Mouse (Mus musculus) kidney, embryonic 14.5 days (tissue): ENCODE data around the gene Gpkow. TPM values are rescaled to one million over a fixed set of nuclear protein-coding genes. Genes with fewer than 3 reads are reported as not detected.

Experiments
- ATAC-seq: fragments of 200-750 bp; cut with Nextera tagmentation; 2 replicates; pipeline ENCODE4 v1.8.0; 2017; ENCODE audit warnings: moderate number of reproducible peaks, mild to moderate bottlenecking, moderate TSS enrichment, moderate library complexity; ENCODE audit not compliant: low FRiP score, low TSS enrichment
- H3K27ac ChIP-seq: fragments of 300-500 bp; sonication (generic); 2 replicates; pipeline ENCODE4 v1.5.1; 2014; ENCODE audit warnings: low read depth, mild to moderate bottlenecking, low read length, moderate library complexity, mixed read lengths
- H3K27me3 ChIP-seq: fragments of 300-500 bp; sonication (generic); 2 replicates; pipeline ENCODE4 v1.6.1; 2014; ENCODE audit warnings: mild to moderate bottlenecking, low read length; ENCODE audit not compliant: control insufficient read depth, insufficient read depth
- H3K36me3 ChIP-seq: fragments of 300-500 bp; sonication (generic); 2 replicates; pipeline ENCODE4 v1.6.1; 2014; ENCODE audit warnings: low read length, mixed read lengths; ENCODE audit not compliant: control insufficient read depth, insufficient read depth
- H3K4me1 ChIP-seq: fragments of 300-500 bp; sonication (generic); 2 replicates; pipeline ENCODE4 v1.6.1; 2014; ENCODE audit warnings: low read length, mixed read lengths; ENCODE audit not compliant: control insufficient read depth, insufficient read depth
- H3K4me2 ChIP-seq: fragments of 300-500 bp; sonication (generic); replicated peaks from 2 replicates; pipeline ENCODE4 v1.6.1; 2014; ENCODE audit warnings: low read depth, mild to moderate bottlenecking, low read length
- H3K4me3 ChIP-seq: fragments of 300-500 bp; sonication (generic); 2 replicates; pipeline ENCODE4 v1.5.1; 2014; ENCODE audit warnings: mild to moderate bottlenecking, low read length
- H3K9ac ChIP-seq: fragments of 300-500 bp; sonication (generic); 2 replicates; pipeline ENCODE4 v1.6.1; 2014; ENCODE audit warnings: low read depth, mild to moderate bottlenecking, low read length, moderate library complexity
- H3K9me3 ChIP-seq: fragments of 300-500 bp; sonication (generic); 2 replicates; pipeline ENCODE4 v1.6.1; 2016; ENCODE audit warnings: low read length; ENCODE audit not compliant: control insufficient read depth
- WGBS: fragments of 180-500 bp; shearing (Covaris S2); extraction: QIAGEN DNeasy Blood & Tissue Kit; methylation state at CpG from one replicate; pipeline ENCODE4 v1.1.7; 2014; 5-methylcytosine and 5-hydroxymethylcytosine counted together
- polyA plus RNA-seq: library from polyadenylated mRNA; unstranded; fragments of >200 nt; fragmentation: Nextera tagmentation; extraction: Ambion mirVana; gene quantifications from 2 replicates; pipeline ENCODE4 v1.2.1, GENCODE M21; 2014

Gpkow gene
- polyA plus RNA-seq, 1 experiment from 2014 or later: 47.4 TPM

DNA sequence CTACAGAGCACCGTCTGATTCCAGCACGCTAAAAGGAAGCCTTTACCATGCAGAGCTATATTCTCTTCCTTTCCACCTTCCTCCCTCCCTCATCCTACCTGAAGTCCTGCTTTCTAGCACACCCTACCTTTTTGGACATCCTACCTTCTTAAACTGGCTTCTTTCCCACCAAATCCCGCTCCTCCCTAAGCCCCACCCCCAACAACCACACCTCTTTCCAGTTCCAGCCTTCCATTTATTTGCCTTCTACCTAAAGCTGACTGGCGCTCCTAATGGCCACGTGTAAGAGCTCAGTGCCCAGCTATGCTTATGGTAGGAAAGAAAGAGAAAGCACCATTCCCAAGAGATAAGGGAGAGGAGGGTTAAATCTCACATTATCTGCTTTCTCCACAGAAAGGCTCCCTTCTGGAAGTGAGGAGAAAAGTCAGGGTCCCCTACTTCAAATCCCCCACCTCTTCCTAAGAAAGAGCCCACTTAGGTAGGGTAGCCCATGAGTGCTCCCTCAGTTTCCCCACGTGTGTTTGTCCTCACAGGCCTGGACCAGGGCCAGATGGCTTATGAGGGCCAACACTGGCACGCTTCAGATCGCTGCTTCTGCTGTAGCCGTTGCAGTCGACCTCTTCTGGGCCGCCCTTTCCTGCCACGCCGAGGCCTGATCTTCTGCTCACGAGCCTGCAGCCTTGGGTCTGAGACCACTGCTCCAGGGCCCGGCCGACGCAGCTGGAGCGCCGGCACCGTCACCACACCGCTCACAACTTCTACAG lies 31.0 kb upstream of the Gpkow start:
- Histone ChIP-seq H3K9me3 (no peaks in the 10 kb centered on the region), H3K36me3 (peaks cover 13% of the 10 kb centered on the region; the same call in 1 of the 2 replicates), H3K27ac (no peak overlapping the region), H3K4me3 (no peak overlapping the region), H3K9ac (no peak overlapping the region), H3K4me1 (no peaks in the 10 kb centered on the region), H3K4me2 (no peak overlapping the region), H3K27me3 (no peaks in the 10 kb centered on the region)
- WGBS: 74% methylated on average over 21 of the region's 21 CpGs
- no peak for ATAC-seq

DNA sequence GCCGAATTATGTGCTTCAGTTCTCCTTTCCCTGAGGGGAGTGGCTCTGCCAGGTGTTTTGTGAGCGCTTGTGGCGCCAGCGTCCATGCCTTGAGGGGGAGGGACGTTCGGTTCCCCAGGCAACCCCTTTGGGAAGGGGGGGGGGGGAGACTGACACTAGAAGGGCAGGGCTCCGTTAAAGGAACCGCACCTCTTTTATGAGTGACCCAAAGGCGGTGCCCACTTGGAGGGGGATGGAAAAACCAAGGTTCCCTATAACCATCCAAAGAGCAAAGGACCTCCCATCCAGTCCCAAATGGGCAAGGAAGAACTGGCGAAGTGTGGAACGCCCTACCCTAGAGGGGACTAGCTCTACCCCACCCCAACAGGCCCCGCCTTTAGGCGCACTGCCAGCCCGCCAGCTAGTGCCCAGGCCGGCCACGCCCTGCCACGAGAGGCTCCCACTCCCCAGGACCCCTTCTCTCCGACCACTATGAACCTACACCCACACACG lies 26.5 kb upstream of the Gpkow start:
- peak; percentile 68 for ATAC-seq
- Histone ChIP-seq H3K9me3 (no peaks in the 10 kb centered on the region), H3K4me3 (peak overlapping the region; percentile 56), H3K4me1 (0 out of 2 replicates have a peak, but pooled peaks cover 3% of the 10 kb centered on the region), H3K27ac (peak overlapping the region; percentile 73), H3K4me2 (peak overlapping the region; percentile 42), H3K36me3 (peaks cover 9% of the 10 kb centered on the region; the same call in 1 of the 2 replicates), H3K9ac (peak overlapping the region; percentile 56), H3K27me3 (no peaks in the 10 kb centered on the region)
- WGBS: 33% methylated on average over 19 of the region's 19 CpGs

DNA sequence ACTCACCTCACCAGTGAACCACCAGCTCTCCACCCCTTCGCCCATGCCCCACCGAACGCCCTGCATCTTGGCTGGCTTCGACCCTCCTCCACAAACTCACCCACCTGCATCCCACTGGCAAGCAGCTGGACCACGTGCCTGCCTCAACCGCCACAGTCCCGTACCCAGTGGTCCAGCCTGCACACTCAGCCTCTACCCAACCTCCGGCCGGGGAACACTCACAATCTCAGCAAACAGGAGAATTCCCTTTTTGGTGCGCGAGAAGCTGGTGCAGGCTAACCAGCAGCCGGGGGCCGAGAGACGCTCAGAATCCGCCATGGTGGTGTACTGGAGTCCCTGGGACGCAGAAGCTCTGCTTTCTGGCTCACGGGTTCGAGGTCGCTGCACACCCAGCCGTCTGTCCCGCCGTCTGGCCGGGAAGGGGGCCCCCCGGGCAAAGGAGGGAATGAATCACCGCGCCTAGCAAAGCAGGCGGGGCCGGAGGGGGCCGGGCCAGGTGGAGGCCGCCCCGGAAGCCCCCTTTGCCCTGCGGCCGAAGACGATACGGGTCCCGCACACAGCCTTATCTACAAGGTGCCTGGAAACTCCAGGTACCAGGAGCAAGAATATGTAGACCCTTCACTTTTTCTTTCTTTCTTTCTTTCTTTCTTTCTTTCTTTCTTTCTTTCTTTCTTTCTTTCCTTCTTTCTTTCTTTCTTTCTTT lies 25.9 kb upstream of the Gpkow start, which contains the start of gene Plp2:
Gene Plp2 (minus strand): TSS at position 470 of the 703 bp plus-strand sequence.
- H3K9me3 ChIP-seq: no peaks in the 10 kb centered on the region
- ATAC-seq: peak; percentile 59
- peaks cover 9% of the 10 kb centered on the region; the same call in 1 of the 2 replicates for H3K36me3 ChIP-seq
- 28% methylated on average over 36 of the region's 36 CpGs for WGBS
- no peaks in the 10 kb centered on the region for H3K27me3 ChIP-seq
- 0 out of 2 replicates have a peak, but pooled peaks cover 3% of the 10 kb centered on the region for H3K4me1 ChIP-seq
- H3K4me2 ChIP-seq: peak within 1 kb of the TSS; percentile 42
- H3K4me3 ChIP-seq: peak within 1 kb of the TSS; percentile 56
- H3K9ac ChIP-seq: peak within 1 kb of the TSS; percentile 56
- H3K27ac ChIP-seq: peak within 1 kb of the TSS; percentile 73

DNA sequence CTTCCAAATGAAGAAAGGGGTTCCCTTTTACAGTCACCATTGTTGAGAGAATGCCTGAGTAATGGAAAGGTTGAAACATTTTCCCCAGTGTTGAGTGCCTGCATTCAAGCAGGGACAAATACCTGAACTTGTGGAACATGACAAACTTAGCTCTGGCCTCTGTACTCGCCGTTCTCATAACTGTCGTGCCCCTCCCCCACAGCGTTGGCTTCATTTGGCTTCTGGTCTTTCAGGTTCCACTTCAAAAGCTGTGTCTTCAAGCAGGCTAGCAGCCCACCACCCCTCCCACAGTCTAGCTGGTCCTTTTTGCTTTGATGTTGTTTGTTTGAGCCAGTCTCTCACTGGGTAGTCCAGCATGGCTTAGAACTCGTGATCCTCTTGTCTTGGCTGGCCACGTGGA lies 24.2 kb upstream of the Gpkow start:
- H3K27ac ChIP-seq: no peak overlapping the region
- WGBS: 33% methylated on average over 6 of the region's 6 CpGs

DNA sequence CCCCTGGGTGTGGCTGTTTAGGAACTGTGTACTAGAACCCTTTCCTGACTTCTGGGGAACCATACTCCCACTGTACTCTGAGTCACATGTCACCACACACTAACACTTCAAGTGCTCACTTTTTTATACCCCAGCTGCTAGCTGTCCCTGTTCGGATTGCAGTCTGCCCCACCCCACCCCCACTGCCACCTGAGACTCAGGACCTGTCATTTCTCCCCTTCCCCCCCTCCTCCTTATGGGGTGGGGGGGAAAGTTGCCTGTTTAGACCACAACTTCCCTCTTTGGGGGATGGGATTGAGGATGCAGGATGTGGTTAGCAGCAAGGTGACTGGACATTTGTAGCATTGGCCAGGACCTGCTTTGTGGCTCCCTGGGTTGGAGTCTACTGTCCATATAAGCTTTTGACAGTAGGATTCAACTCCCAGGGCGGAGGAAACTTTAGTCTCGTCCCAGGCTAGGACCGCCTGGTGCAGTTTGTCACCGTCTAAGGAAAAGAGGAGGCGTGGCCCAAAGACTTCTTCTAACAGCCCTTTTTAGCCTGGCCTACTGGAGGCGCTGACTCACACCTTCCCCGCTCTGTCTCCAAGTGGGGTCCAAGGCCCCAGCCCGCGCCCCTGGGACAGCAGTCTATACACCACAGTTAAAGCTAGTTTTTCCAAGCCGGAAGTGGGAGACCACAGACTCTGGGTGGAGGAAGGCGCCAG lies 23.2 kb upstream of the Gpkow start:
- Histone ChIP-seq H3K4me2 (peak overlapping the region; percentile 41), H3K27me3 (no peaks in the 10 kb centered on the region), H3K9ac (no peak overlapping the region), H3K27ac (peak overlapping the region; percentile 74), H3K36me3 (peaks cover 3% of the 10 kb centered on the region; the same call in 1 of the 2 replicates), H3K4me3 (peak overlapping the region; percentile 24; the same call in 1 of the 2 replicates), H3K4me1 (0 out of 2 replicates have a peak, but pooled peaks cover 3% of the 10 kb centered on the region), H3K9me3 (no peaks in the 10 kb centered on the region)
- 30% methylated on average over 12 of the region's 12 CpGs for WGBS
- ATAC-seq: peak; percentile 47

More for the DNA sequence above, 24.2 kb upstream of the Gpkow start:
- 0 out of 2 replicates have a peak, but pooled peaks cover 3% of the 10 kb centered on the region for H3K4me1 ChIP-seq
- H3K4me2 ChIP-seq: no peak overlapping the region
- no peak overlapping the region for H3K4me3 ChIP-seq
- ATAC-seq: no peak
- peaks cover 3% of the 10 kb centered on the region; the same call in 1 of the 2 replicates for H3K36me3 ChIP-seq
- H3K9ac ChIP-seq: no peak overlapping the region
- H3K9me3 ChIP-seq: no peaks in the 10 kb centered on the region
- H3K27me3 ChIP-seq: no peaks in the 10 kb centered on the region

DNA sequence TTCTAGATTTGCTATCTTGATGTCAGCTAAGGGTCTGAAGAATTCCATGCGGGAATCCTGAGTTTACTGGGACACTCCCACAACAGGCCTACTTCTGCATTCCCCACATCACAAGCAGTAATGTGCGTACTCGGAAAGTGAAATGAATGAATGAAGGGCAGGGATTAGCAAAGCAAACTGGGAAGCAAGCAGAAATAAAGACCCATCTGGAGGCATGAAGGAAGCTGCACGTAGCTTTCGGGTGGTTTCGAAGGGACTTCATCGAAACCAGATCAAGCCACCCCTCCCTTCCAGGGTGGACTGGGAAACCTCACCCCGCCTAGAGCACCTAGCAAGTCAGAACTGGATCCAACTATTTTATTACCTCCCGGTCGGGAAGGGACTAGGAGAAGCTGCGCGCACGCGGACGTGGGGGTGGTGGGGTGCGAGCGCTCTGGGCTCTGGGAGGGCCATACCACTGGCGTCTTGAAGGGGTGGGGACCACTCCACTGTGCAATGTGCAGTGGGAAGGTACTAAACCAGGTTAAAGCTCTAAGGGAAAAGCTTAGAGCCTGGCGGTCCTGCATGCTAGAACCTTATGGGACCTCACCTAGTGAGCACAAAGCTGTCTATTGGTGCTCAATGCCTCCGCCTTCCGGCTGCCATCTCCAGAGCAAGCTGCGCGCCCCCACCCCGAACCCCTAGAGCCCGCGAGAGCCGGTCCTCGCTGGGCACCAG lies 22.5 kb upstream of the Gpkow start:
- Histone ChIP-seq H3K4me3 (peak overlapping the region; percentile 24), H3K27me3 (no peaks in the 10 kb centered on the region), H3K4me1 (0 out of 2 replicates have a peak, but pooled peaks cover 3% of the 10 kb centered on the region), H3K36me3 (no peaks in the 10 kb centered on the region), H3K27ac (peak overlapping the region; percentile 74), H3K4me2 (peak overlapping the region; percentile 41), H3K9me3 (no peaks in the 10 kb centered on the region), H3K9ac (peak overlapping the region; percentile 42; the same call in 1 of the 2 replicates)
- 41% methylated on average over 28 of the region's 28 CpGs for WGBS
- ATAC-seq: peak; percentile 43

DNA sequence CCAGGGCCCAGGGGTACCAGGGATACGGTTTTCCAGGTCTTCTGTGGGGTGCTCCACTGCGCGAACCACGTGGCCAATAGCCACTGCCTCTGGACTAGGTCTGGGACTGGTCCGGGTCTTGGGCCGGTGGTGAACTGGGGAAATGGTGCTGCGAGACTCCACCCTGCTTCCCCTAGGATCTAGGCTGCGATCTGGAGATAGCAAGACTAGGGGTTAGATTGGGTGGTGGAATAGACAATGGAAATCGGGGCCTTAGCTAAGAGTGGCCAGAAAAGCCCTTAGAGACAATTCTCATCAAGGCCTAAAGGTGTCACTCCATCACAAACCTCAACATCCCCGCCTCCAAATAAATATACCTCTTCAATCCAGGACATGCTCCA lies 21.9 kb upstream of the Gpkow start:
- H3K9ac ChIP-seq: peak overlapping the region; percentile 42; the same call in 1 of the 2 replicates
- 0 out of 2 replicates have a peak, but pooled peaks cover 3% of the 10 kb centered on the region for H3K4me1 ChIP-seq
- no peaks in the 10 kb centered on the region for H3K36me3 ChIP-seq
- H3K4me2 ChIP-seq: peak overlapping the region; percentile 41
- WGBS: 41% methylated on average over 10 of the region's 10 CpGs
- peak overlapping the region; percentile 74; the same call in 1 of the 2 replicates for H3K27ac ChIP-seq
- H3K9me3 ChIP-seq: no peaks in the 10 kb centered on the region
- H3K27me3 ChIP-seq: no peaks in the 10 kb centered on the region
- ATAC-seq: no peak; the same call in 1 of the 2 replicates
- peak overlapping the region; percentile 24 for H3K4me3 ChIP-seq

DNA sequence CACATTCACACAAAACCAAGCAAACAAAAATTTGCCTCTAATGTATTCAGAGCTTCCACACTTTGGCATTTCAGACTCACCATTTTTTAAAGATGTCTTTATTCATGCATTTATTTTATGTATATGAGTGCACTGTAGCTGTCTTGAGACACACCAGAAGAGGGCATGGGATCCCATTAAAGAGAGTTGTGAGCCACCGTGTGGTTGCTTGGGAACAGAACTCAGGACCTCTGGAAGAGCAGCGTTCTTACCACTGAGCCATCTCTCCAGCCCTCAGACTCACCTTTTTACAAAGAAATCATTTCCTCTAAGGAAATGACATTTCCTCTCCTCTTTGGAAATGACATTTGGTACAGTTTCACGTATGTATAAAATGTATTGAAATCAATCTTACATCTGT lies 17.9 kb upstream of the Gpkow start:
- H3K4me3 ChIP-seq: no peak overlapping the region
- no peaks in the 10 kb centered on the region for H3K9me3 ChIP-seq
- ATAC-seq: no peak
- H3K27ac ChIP-seq: no peak overlapping the region
- no peak overlapping the region for H3K9ac ChIP-seq
- H3K4me2 ChIP-seq: no peak overlapping the region
- 63% methylated on average over 3 of the region's 3 CpGs for WGBS
- no peaks in the 10 kb centered on the region for H3K27me3 ChIP-seq
- H3K36me3 ChIP-seq: no peaks in the 10 kb centered on the region
- no peaks in the 10 kb centered on the region for H3K4me1 ChIP-seq
